In genomic region chr7:107770812-107771211, GRCm38 (mm10) we compare ENCODE assay signal across 27 mouse cellular contexts. TPM values are rescaled to one million over a fixed set of nuclear protein-coding genes. Genes with fewer than 3 reads are reported as not detected.
"Had no signal": no experiment of that assay in that cellular context is flagged by ENCODE, and none has a peak within 500 bp of the region (broad histone marks: within the 10 kb centered on the region; RNA-seq: fewer than 3 reads in every experiment).

No protein-coding gene starts in this region.

- H3K27ac ChIP-seq: lung, embryonic 15.5 days; macrophage; neural tube, embryonic 13.5 days; neural tube, embryonic 15.5 days; stomach, embryonic 15.5 days had no signal

- H3K9ac ChIP-seq: lung, embryonic 15.5 days; neural tube, embryonic 13.5 days; neural tube, embryonic 15.5 days; stomach, embryonic 15.5 days had no signal

- H3K4me2 ChIP-seq: lung, embryonic 15.5 days; midbrain, embryonic 11.5 days; neural tube, embryonic 13.5 days; neural tube, embryonic 15.5 days; stomach, embryonic 15.5 days had no signal

- ATAC-seq: lung, postnatal 0 days; midbrain, embryonic 16.5 days had no signal

- H3K4me1 ChIP-seq: lung, embryonic 15.5 days; megakaryocyte, embryonic 14.5 days; neural tube, embryonic 13.5 days; neural tube, embryonic 15.5 days; stomach, embryonic 15.5 days had no signal

- H3K36me3 ChIP-seq: lung, embryonic 15.5 days; neural tube, embryonic 13.5 days; neural tube, embryonic 15.5 days; stomach, embryonic 15.5 days had no signal

- DNase-seq: lung, adult 2 months; lung, postnatal 14 days; lung, postnatal 36 days; midbrain, embryonic 14.5 days; retina, postnatal 1 day; right cerebral cortex, adult 18-20 months; right cerebral cortex, postnatal 25 days; right cerebral cortex, postnatal 4 days; spleen, adult 18-20 months; thymus, adult 18-20 months; thymus, postnatal 14 days; thymus, postnatal 36 days had no signal

- H3K9me3 ChIP-seq: lung, embryonic 15.5 days; megakaryocyte, embryonic 14.5 days; neural tube, embryonic 13.5 days; neural tube, embryonic 15.5 days; stomach, embryonic 15.5 days had no signal

- H3K4me3 ChIP-seq: lung, embryonic 15.5 days; megakaryocyte, embryonic 14.5 days; myocyte; neural tube, embryonic 13.5 days; neural tube, embryonic 15.5 days; stomach, embryonic 15.5 days had no signal

- H3K27me3 ChIP-seq: lung, embryonic 15.5 days; megakaryocyte, embryonic 14.5 days; neural tube, embryonic 13.5 days; neural tube, embryonic 15.5 days; stomach, embryonic 15.5 days had no signal

RNA-seq across cellular contexts. Expression of gene Cyb5r2, which starts 13.0 kb away (rescaled TPM):
- total RNA-seq: megakaryocyte progenitor cell, adult 5-6 weeks had no signal
- polyA plus RNA-seq: lung, adult 2 months; macrophage; midbrain, embryonic 14.5 days; midbrain, embryonic 16.5 days; neural tube, embryonic 11.5 days; small intestine, adult 2 months had no signal

RNA-seq across cellular contexts. Expression of gene Ovch2, which starts 30.2 kb away (rescaled TPM):
- total RNA-seq: megakaryocyte progenitor cell, adult 5-6 weeks had no signal
- polyA plus RNA-seq: liver, embryonic 16.5 days; lung, adult 2 months; lung, embryonic 15.5 days; lung, postnatal 0 days; macrophage; midbrain, embryonic 11.5 days; midbrain, embryonic 14.5 days; midbrain, embryonic 16.5 days; myocyte; neural tube, embryonic 11.5 days; neural tube, embryonic 13.5 days; neural tube, embryonic 15.5 days; small intestine, adult 2 months; stomach, embryonic 15.5 days; thymus, postnatal 0 days had no signal

RNA-seq across cellular contexts. Expression of gene Olfr467, which starts 41.3 kb away (rescaled TPM):
- total RNA-seq: megakaryocyte progenitor cell, adult 5-6 weeks had no signal
- polyA plus RNA-seq: liver, embryonic 16.5 days; lung, adult 2 months; lung, embryonic 15.5 days; lung, postnatal 0 days; macrophage; midbrain, embryonic 11.5 days; midbrain, embryonic 14.5 days; midbrain, embryonic 16.5 days; myocyte; neural tube, embryonic 11.5 days; neural tube, embryonic 13.5 days; neural tube, embryonic 15.5 days; small intestine, adult 2 months; stomach, embryonic 15.5 days; thymus, postnatal 0 days had no signal

RNA-seq across cellular contexts. Expression of gene Olfr469, which starts 54.5 kb away (rescaled TPM):
- total RNA-seq: megakaryocyte progenitor cell, adult 5-6 weeks had no signal
- polyA plus RNA-seq: liver, embryonic 16.5 days; lung, adult 2 months; lung, embryonic 15.5 days; lung, postnatal 0 days; macrophage; midbrain, embryonic 11.5 days; midbrain, embryonic 14.5 days; midbrain, embryonic 16.5 days; myocyte; neural tube, embryonic 11.5 days; neural tube, embryonic 13.5 days; neural tube, embryonic 15.5 days; small intestine, adult 2 months; stomach, embryonic 15.5 days; thymus, postnatal 0 days had no signal
